6 mouse cellular contexts compared by ENCODE assay signal in genomic region chr2:92486911-92487310, GRCm38 (mm10).
"Had no signal": no experiment of that assay in that cellular context is flagged by ENCODE, and none has a peak within 500 bp of the region (broad histone marks: within the 10 kb centered on the region; RNA-seq: fewer than 3 reads in every experiment).

No protein-coding gene starts in this region.

- H3K9ac ChIP-seq: lung, embryonic 14.5 days; midbrain, embryonic 13.5 days; neural tube, embryonic 13.5 days; neural tube, embryonic 15.5 days had no signal

- H3K27ac ChIP-seq: midbrain, embryonic 10.5 days; midbrain, embryonic 13.5 days; neural tube, embryonic 13.5 days; neural tube, embryonic 15.5 days had no signal

- H3K9me3 ChIP-seq: midbrain, embryonic 10.5 days; midbrain, embryonic 13.5 days; neural tube, embryonic 13.5 days; neural tube, embryonic 15.5 days had no signal

- H3K4me3 ChIP-seq: midbrain, embryonic 13.5 days; myocyte; neural tube, embryonic 13.5 days; neural tube, embryonic 15.5 days had no signal

- H3K36me3 ChIP-seq: midbrain, embryonic 10.5 days; midbrain, embryonic 13.5 days; neural tube, embryonic 13.5 days; neural tube, embryonic 15.5 days had no signal
